Mouse (Mus musculus) olfactory bulb, adult 2 months (tissue): ENCODE results near the gene Plrg1.

Experiments used
- CTCF ChIP-seq: fragments of 200-500 bp; IDR thresholded peaks from 2 replicates; pipeline ENCODE4 v1.5.1; 2012; ENCODE audit warnings: low read depth, mild to moderate bottlenecking, low read length, moderate library complexity; ENCODE audit not compliant: insufficient read depth
- POLR2A ChIP-seq: fragments of 200-500 bp; IDR thresholded peaks from 2 replicates; pipeline ENCODE4 v1.6.1; 2012; ENCODE audit warnings: mild to moderate bottlenecking, low read depth, low read length, moderate library complexity; ENCODE audit not compliant: insufficient read depth

- TF ChIP-seq CTCF: no peak
- no peak for TF ChIP-seq POLR2A
Measured at GRCm38 (mm10) chr3:83025475-83026301, 29.6 kb upstream of the Plrg1 start, which contains the start of gene Fga.
